Mouse (Mus musculus) intestine, postnatal 0 days (tissue): ENCODE results near the gene Lhx6. TPM values are rescaled to one million over a fixed set of nuclear protein-coding genes. Genes with fewer than 3 reads are reported as not detected.

Experiments used
- ATAC-seq: fragments of 200-750 bp; cut with Nextera tagmentation; 2 replicates; pipeline ENCODE4 v1.8.0; 2017; ENCODE audit warnings: mild to moderate bottlenecking, moderate TSS enrichment, moderate library complexity
- H3K27ac ChIP-seq: fragments of 300-500 bp; sonication (generic); 2 replicates; pipeline ENCODE4 v1.5.1; 2014; ENCODE audit warnings: mild to moderate bottlenecking, low read depth, low read length, moderate library complexity
- H3K27me3 ChIP-seq: fragments of 300-500 bp; sonication (generic); replicated peaks from 2 replicates; pipeline ENCODE4 v1.6.1; 2014; ENCODE audit warnings: low read length, mixed read lengths; ENCODE audit not compliant: control insufficient read depth, insufficient read depth
- H3K36me3 ChIP-seq: fragments of 300-500 bp; sonication (generic); 2 replicates; pipeline ENCODE4 v1.6.1; 2014; ENCODE audit warnings: mild to moderate bottlenecking, moderate library complexity; ENCODE audit not compliant: control insufficient read depth, insufficient read depth
- H3K4me1 ChIP-seq: fragments of 300-500 bp; sonication (generic); replicated peaks from 2 replicates; pipeline ENCODE4 v1.6.1; 2014; ENCODE audit warnings: antibody characterized with exemption, low read length, mixed read lengths; ENCODE audit not compliant: control insufficient read depth, insufficient read depth
- H3K4me2 ChIP-seq: fragments of 300-500 bp; sonication (generic); replicated peaks from 2 replicates; pipeline ENCODE4 v1.6.1; 2014; ENCODE audit warnings: low read depth, mild to moderate bottlenecking, moderate library complexity
- H3K4me3 ChIP-seq: fragments of 300-500 bp; sonication (generic); 2 replicates; pipeline ENCODE4 v1.5.1; 2014; ENCODE audit warnings: low read depth, low read length
- H3K9ac ChIP-seq: fragments of 300-500 bp; sonication (generic); 2 replicates; pipeline ENCODE4 v1.6.1; 2014; ENCODE audit warnings: mild to moderate bottlenecking, low read depth, low read length
- H3K9me3 ChIP-seq: fragments of 300-500 bp; sonication (generic); 2 replicates; pipeline ENCODE4 v1.6.1; 2016; ENCODE audit warnings: mixed run types; ENCODE audit not compliant: control insufficient read depth
- CTCF ChIP-seq: sonication (generic); IDR thresholded peaks from 2 replicates; pipeline ENCODE4 v1.5.1; 2016; ENCODE audit warnings: low read depth, mild to moderate bottlenecking, control low read depth, antibody characterized with exemption, moderate library complexity
- WGBS: fragments of 180-500 bp; shearing (Covaris S2); extraction: QIAGEN DNeasy Blood & Tissue Kit; methylation state at CpG from one replicate; pipeline ENCODE4 v1.1.7; 2014; 5-methylcytosine and 5-hydroxymethylcytosine counted together
- polyA plus RNA-seq: library from polyadenylated mRNA; unstranded; fragments of >200 nt; fragmentation: Nextera tagmentation; extraction: Ambion mirVana; gene quantifications from 2 replicates; pipeline ENCODE4 v1.2.1, GENCODE M21; 2015

The Lhx6 gene
- polyA plus RNA-seq, 1 experiment from 2014 or later, result 0.61 TPM

DNA sequence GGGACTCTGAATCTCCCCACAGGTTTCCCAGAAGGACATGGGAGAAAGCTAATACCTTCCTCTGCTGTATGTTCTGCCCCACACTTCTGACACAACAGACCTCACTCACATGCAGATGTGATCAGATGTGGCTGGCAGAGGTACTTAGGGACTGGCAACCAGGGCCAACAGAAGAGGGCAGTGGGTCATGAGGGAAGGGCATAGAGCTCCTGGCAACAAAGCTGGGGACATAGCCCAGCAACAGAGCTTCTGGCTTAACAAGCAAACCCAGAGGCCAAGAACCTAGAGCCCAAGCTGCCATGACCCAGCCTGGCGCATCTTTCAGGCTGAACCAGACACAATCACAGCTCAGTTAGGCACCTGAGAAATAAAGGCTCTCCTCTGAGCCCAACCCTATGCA is 20.2 kb downstream of the Lhx6 start:
- 100% methylated on average over 1 of the region's 1 CpGs for WGBS
- Histone ChIP-seq H3K4me2 (no peak overlapping the region), H3K27ac (no peak overlapping the region), H3K4me1 (no peaks in the 10 kb centered on the region), H3K36me3 (no peaks in the 10 kb centered on the region), H3K9ac (no peak overlapping the region), H3K4me3 (no peak overlapping the region), H3K27me3 (peaks cover 12% of the 10 kb centered on the region; the same call in 1 of the 2 replicates), H3K9me3 (no peaks in the 10 kb centered on the region)
- ATAC-seq, result no peak
- TF ChIP-seq CTCF, result no peak

DNA sequence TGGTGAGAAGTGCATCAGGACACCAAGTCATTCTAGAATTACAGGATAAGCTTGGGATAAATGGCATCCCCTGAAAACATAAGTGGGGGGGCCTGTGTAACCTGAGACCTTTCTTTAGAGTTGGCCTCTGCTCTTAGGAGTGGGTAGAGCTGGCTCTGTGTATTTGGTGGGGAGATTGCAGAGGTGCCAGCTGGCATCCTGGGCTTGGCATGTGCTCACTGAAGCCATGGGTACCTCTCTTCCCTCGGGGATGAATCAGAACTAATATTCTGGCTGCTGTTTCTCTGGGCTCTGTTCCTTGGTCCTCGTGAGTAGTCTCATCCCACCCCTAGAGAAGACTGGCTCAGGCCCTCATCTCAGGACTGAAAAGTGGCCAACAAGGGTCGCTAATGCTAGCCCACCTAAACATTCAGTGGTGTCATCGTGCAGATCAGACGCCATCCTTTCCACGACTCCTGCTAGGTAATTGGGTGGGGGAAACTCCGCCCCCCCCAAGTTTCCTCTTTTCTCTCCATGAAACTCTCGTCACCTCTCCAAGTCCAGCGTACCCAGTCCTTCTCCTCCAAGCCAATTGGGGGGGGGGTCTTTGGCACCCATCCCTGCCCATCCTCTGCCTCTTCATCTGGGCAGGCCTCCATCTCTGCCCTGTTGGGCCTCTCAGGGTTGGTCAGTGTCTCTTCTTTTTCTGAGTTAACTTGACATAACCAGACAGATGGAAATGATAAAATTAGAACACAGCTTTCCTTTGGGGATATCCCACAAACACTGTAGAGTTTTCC is 22.2 kb downstream of the Lhx6 start:
- 80% methylated on average over 9 of the region's 9 CpGs for WGBS
- Histone ChIP-seq H3K36me3 (no peaks in the 10 kb centered on the region), H3K27ac (no peak overlapping the region), H3K9me3 (no peaks in the 10 kb centered on the region), H3K4me2 (no peak overlapping the region), H3K9ac (no peak overlapping the region), H3K4me3 (no peak overlapping the region), H3K4me1 (no peaks in the 10 kb centered on the region), H3K27me3 (0 out of 2 replicates have a peak, but pooled peaks cover 3% of the 10 kb centered on the region)
- no peak for TF ChIP-seq CTCF
- no peak for ATAC-seq

DNA sequence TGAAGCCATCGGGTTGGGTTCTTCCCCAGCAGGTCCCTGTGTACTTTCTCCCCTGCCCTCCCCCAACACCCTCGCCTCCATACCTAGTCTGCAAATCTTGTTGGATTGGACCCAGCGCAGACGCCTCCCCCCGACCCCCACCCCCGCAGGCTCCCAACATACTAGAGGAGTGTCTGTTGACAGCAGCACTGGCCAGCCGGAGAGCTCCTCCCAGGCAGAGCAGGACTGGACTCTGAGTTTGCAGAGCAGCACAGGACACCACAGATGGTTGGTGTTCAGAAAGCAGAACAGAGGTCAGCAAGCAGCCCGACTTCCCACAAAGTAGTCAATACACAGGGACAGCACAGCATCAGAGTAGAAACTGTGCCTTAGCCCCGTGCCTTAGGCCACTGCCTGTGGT is 23.8 kb downstream of the Lhx6 start:
- Histone ChIP-seq H3K4me2 (no peak overlapping the region), H3K9ac (no peak overlapping the region), H3K4me1 (no peaks in the 10 kb centered on the region), H3K27ac (no peak overlapping the region), H3K9me3 (no peaks in the 10 kb centered on the region), H3K36me3 (no peaks in the 10 kb centered on the region), H3K27me3 (peaks cover 6% of the 10 kb centered on the region; the same call in 1 of the 2 replicates), H3K4me3 (no peak overlapping the region)
- no peak for TF ChIP-seq CTCF
- 16% methylated on average over 9 of the region's 9 CpGs for WGBS
- ATAC-seq, result no peak

DNA sequence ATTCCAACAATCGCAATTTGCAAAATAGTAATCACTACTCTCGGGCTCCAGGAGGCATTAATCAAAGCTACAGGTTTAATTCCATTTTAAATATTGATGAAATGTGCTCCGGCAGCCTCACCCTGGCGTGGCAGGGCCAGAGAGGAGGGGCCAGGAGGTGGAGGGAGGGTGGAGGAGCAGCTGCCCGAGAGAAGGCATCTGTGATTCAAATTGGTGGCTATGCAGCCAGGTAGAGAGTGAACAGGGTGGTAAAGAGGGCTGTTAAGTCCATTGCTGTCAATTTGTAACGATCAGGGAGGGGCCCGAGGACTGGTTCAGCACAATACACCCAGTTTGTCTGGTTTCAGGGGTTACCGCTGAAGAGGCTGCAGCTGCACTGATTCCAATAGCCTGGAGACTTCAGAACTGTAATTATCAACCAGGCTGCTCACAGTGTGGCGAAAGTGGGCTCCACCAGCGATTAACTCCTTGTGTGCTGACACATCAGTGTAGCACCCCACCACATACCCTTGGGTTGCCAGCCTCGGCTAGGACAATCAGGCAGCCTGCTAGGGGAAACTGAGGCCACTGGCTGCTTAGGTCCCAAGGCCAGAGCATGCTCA is 27.9 kb downstream of the Lhx6 start:
- Histone ChIP-seq H3K27me3 (peaks cover 4% of the 10 kb centered on the region; the same call in 1 of the 2 replicates), H3K27ac (no peak overlapping the region), H3K4me3 (no peak overlapping the region), H3K9ac (no peak overlapping the region), H3K4me2 (no peak overlapping the region), H3K9me3 (no peaks in the 10 kb centered on the region), H3K4me1 (no peaks in the 10 kb centered on the region), H3K36me3 (no peaks in the 10 kb centered on the region)
- ATAC-seq, result no peak
- WGBS, result 18% methylated on average over 11 of the region's 11 CpGs
- TF ChIP-seq CTCF, result no peak

DNA sequence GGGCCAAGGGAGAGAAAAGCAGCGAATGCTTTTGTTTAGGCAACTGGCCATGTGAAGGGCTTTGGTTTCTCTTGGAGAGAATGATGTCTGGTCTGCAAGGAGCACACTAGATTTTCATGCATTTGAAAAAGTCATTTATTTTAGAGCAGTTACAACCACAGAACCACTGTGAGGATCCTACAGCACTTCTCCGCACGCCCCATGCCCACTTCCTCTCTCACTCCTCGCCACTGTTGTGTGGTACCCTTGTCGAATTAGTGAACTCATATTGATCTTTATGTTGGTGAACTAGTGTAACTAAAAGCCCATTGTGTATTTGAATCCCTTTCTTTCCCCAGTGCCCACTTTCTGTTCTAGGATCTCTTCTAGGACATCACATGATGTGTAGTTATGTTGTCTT is 30.0 kb downstream of the Lhx6 start:
- no peaks in the 10 kb centered on the region for H3K4me1 ChIP-seq
- no peak for TF ChIP-seq CTCF
- 87% methylated on average over 5 of the region's 5 CpGs for WGBS
- no peak overlapping the region for H3K9ac ChIP-seq
- no peaks in the 10 kb centered on the region for H3K9me3 ChIP-seq
- H3K4me3 ChIP-seq, result no peak overlapping the region
- H3K36me3 ChIP-seq, result no peaks in the 10 kb centered on the region
- no peak overlapping the region for H3K4me2 ChIP-seq
- H3K27me3 ChIP-seq, result peaks cover 4% of the 10 kb centered on the region; the same call in 1 of the 2 replicates
- H3K27ac ChIP-seq, result no peak overlapping the region
- ATAC-seq, result no peak

DNA sequence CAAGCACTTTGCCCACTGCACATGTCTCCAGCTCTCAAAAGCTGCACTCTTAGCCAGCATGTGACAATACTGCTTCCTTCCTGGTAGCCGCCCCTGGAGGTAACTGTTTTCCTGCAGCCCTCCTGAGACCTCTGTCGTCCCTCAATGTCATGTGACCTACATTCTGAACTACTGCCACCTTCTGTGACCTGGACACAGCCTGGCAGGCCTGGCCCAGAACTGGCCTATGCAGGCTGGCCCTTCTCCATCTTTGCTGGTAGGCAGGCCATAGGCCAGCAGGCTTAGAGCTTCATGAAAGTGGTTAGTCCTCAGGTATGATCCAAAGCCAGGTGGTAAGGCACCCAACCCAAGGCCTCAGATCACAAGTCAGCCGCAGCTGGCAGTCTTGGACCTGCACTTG is 31.4 kb downstream of the Lhx6 start:
- Histone ChIP-seq H3K4me3 (no peak overlapping the region), H3K36me3 (no peaks in the 10 kb centered on the region), H3K4me1 (no peaks in the 10 kb centered on the region), H3K27ac (no peak overlapping the region), H3K9ac (no peak overlapping the region), H3K4me2 (no peak overlapping the region), H3K9me3 (no peaks in the 10 kb centered on the region), H3K27me3 (peaks cover 4% of the 10 kb centered on the region; the same call in 1 of the 2 replicates)
- WGBS, result 56% methylated on average over 3 of the region's 3 CpGs
- ATAC-seq, result no peak
- TF ChIP-seq CTCF, result no peak
